Mouse (Mus musculus) thymus, postnatal 0 days (tissue): ENCODE results near the gene Scn3a. TPM values are rescaled to one million over a fixed set of nuclear protein-coding genes. Genes with fewer than 3 reads are reported as not detected.

Experiments
- DNase-seq: peaks from one replicate; pipeline ENCODE4 v3.0.0-alpha.2; 2015; ENCODE audit warnings: low spot score
- polyA plus RNA-seq: library from polyadenylated mRNA; unstranded; fragments of >200 nt; fragmentation: Nextera tagmentation; extraction: Ambion mirVana; gene quantifications from 2 replicates; pipeline ENCODE4 v1.2.1, GENCODE M21; 2015

Gene Scn3a
- polyA plus RNA-seq, 1 experiment from 2014 or later, result 0.13 TPM

- DNase-seq, result peak; percentile 49
These were observed 153.7 kb downstream of the Scn3a start for GRCm38 (mm10) chr2:65413746-65414145.

Other genes starting within 250 kb of the Scn3a start
- gene Slc38a11, start 203.6 kb downstream of the Scn3a start, polyA plus RNA-seq, result not detected in 2 replicates
- 0.19 and 0.35 TPM in 2 replicates for gene Scn2a, start 53.1 kb upstream of the Scn3a start, polyA plus RNA-seq